Mouse (Mus musculus) liver, embryonic 14.5 days (tissue): ENCODE measurements around the gene Parp16. TPM values are rescaled to one million over a fixed set of nuclear protein-coding genes. Genes with fewer than 3 reads are reported as not detected.
"Not testable (repeated sequence)": the region's sequence is repeated elsewhere in the genome, so short reads cannot be mapped to it uniquely, and the experiment has no call there.

ENCODE experiments used
- ATAC-seq: fragments of 200-750 bp; cut with Nextera tagmentation; 2 replicates; pipeline ENCODE4 v1.8.0; 2017; ENCODE audit warnings: moderate number of reproducible peaks, mild to moderate bottlenecking, moderate library complexity; ENCODE audit not compliant: insufficient read depth
- DNase-seq, 3 experiments: peaks; one replicate each; pipeline ENCODE4 v3.0.0-alpha.2; 2012 to 2013; ENCODE audit warnings: low read depth in 3 of 3, low spot score in 3 of 3
- H3K27ac ChIP-seq: fragments of 300-500 bp; sonication (generic); 2 replicates; pipeline ENCODE4 v1.5.1; 2014; ENCODE audit warnings: moderate library complexity, mild to moderate bottlenecking, control low read depth, inconsistent platforms
- H3K27me3 ChIP-seq: fragments of 300-500 bp; sonication (generic); 2 replicates; pipeline ENCODE4 v1.6.1; 2014; ENCODE audit warnings: mild to moderate bottlenecking, low read length, moderate library complexity; ENCODE audit not compliant: control insufficient read depth, insufficient read depth
- H3K36me3 ChIP-seq: fragments of 300-500 bp; sonication (generic); replicated peaks from 2 replicates; pipeline ENCODE4 v1.6.1; 2014; ENCODE audit warnings: low read depth; ENCODE audit not compliant: control insufficient read depth, insufficient read depth
- H3K4me1 ChIP-seq, 2 experiments: fragments of 200-500 bp in 1 of 2; fragments of 300-500 bp in 1 of 2; sonication (generic) in 1 of 2; replicated peaks; 2 replicates each; pipeline ENCODE4 v1.6.1; 2012 to 2014; ENCODE audit warnings: antibody characterized with exemption in 1 of 2, inconsistent platforms in 1 of 2, low read length in 1 of 2; ENCODE audit not compliant: control insufficient read depth in 2 of 2, insufficient read depth in 2 of 2
- H3K4me2 ChIP-seq: fragments of 300-500 bp; sonication (generic); 2 replicates; pipeline ENCODE4 v1.6.1; 2014; ENCODE audit warnings: low read depth, mild to moderate bottlenecking, control low read depth, moderate library complexity
- H3K4me3 ChIP-seq, 2 experiments: fragments of 200-500 bp in 1 of 2; fragments of 300-500 bp in 1 of 2; sonication (generic) in 1 of 2; 2 replicates each; pipeline ENCODE4 v1.5.1; 2012 to 2014; ENCODE audit warnings: low read depth in 2 of 2, low read length in 2 of 2, mild to moderate bottlenecking in 2 of 2, control low read depth in 1 of 2, inconsistent platforms in 1 of 2, moderate library complexity in 1 of 2; ENCODE audit not compliant: insufficient read depth in 1 of 2
- H3K9ac ChIP-seq: fragments of 300-500 bp; sonication (generic); replicated peaks from 2 replicates; pipeline ENCODE4 v1.6.1; 2014; ENCODE audit warnings: mild to moderate bottlenecking, control low read depth, moderate library complexity
- H3K9me3 ChIP-seq: fragments of 300-500 bp; sonication (generic); 2 replicates; pipeline ENCODE4 v1.6.1; 2016; ENCODE audit warnings: low read length, mixed read lengths; ENCODE audit not compliant: control insufficient read depth
- CTCF ChIP-seq: IDR thresholded peaks from 2 replicates; pipeline ENCODE4 v1.5.1; 2016; ENCODE audit warnings: antibody characterized with exemption, low read depth, control low read depth
- EP300 ChIP-seq: IDR thresholded peaks from 2 replicates; pipeline ENCODE4 v1.6.1; 2016; ENCODE audit warnings: antibody characterized with exemption, low read depth
- WGBS: fragments of 180-500 bp; shearing (Covaris S2); extraction: QIAGEN DNeasy Blood & Tissue Kit; methylation state at CpG from one replicate; pipeline ENCODE4 v1.1.7; 2014; ENCODE audit not compliant: insufficient replicate concordance; 5-methylcytosine and 5-hydroxymethylcytosine counted together
- polyA plus RNA-seq, 2 experiments: library from polyadenylated mRNA; depleted of rRNA in 1 of 2; stranded (reverse) in 1 of 2; unstranded in 1 of 2; fragments of >200 nt; fragmentation: Nextera tagmentation in 1 of 2; extraction: Ambion mirVana in 1 of 2; gene quantifications; 2 replicates each; pipeline versions ENCODE4 v1.2.1 to v1.2.3; 2012 to 2014

The Parp16 gene
- polyA plus RNA-seq, 2 experiments = 5.7 to 7.2 TPM

GRCm38 (mm10) chr9:65283301-65283700 lies 88.1 kb downstream of the Parp16 start:
- H3K4me1 ChIP-seq = no peaks in the 10 kb centered on the region
- no peak overlapping the region for H3K4me2 ChIP-seq
- peak; percentile 52 for TF ChIP-seq CTCF
- no peak for TF ChIP-seq EP300
- H3K36me3 ChIP-seq = no peaks in the 10 kb centered on the region
- WGBS = 3% methylated on average over 3 of the region's 3 CpGs
- peak; percentile 22 to 39 (median 24) for DNase-seq
- H3K9me3 ChIP-seq = no peaks in the 10 kb centered on the region
- H3K27ac ChIP-seq = no peak overlapping the region
- no peak overlapping the region for H3K4me3 ChIP-seq
- no peaks in the 10 kb centered on the region for H3K27me3 ChIP-seq
- no peak overlapping the region for H3K9ac ChIP-seq
- ATAC-seq = no peak

DNA sequence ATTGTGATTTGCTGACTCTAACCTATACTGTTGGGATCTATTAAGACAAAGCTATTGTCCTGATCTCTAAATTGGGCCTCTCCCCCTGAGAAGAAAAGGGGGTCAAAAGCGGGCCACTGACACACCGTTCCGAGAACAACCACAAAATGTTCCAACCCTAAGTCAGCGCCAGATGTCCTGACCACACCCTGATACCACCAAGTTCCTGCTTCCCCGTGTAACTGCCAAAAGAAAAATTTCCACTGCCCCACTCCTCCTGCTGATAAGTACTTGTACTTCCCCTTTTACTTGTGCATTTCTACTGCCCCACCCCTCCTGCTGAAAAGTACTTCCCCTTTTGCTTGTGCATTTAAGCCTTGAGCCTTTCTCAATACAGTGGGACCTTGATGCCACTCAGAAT lies 93.1 kb downstream of the Parp16 start:
- WGBS = 44% methylated on average over 5 of the region's 5 CpGs
- not testable (repeated sequence) for H3K27ac ChIP-seq, H3K9me3 ChIP-seq, H3K4me3 ChIP-seq, H3K4me2 ChIP-seq, H3K27me3 ChIP-seq, H3K9ac ChIP-seq, H3K36me3 ChIP-seq, ATAC-seq, DNase-seq
- peaks cover 11% of the 10 kb centered on the region in 2 experiments for H3K4me1 ChIP-seq

Other genes with a start within 250 kb of the Parp16 start
- 0.02 and 0.03 TPM in 2 replicates for gene Slc24a1, start 243.7 kb upstream of the Parp16 start, polyA plus RNA-seq (2012; rRNA removed)
- gene Slc24a1, start 243.7 kb upstream of the Parp16 start, polyA plus RNA-seq (2014; fragmentation: Nextera tagmentation; extraction: Ambion mirVana) = 0.03 TPM in 1 of 2 replicates, not detected in the other
- 13.7 and 14.8 TPM in 2 replicates for gene Ints14, start 234.4 kb upstream of the Parp16 start, polyA plus RNA-seq (2012; rRNA removed)
- 23.3 and 28.1 TPM in 2 replicates for gene Ints14, start 234.4 kb upstream of the Parp16 start, polyA plus RNA-seq (2014; fragmentation: Nextera tagmentation; extraction: Ambion mirVana)
- gene Hacd3, start 173.7 kb upstream of the Parp16 start, polyA plus RNA-seq (2012; rRNA removed) = 17.9 and 22.9 TPM in 2 replicates
- 19.6 and 22.9 TPM in 2 replicates for gene Hacd3, start 173.7 kb upstream of the Parp16 start, polyA plus RNA-seq (2014; fragmentation: Nextera tagmentation; extraction: Ambion mirVana)
- 16.8 and 18.5 TPM in 2 replicates for gene Dpp8, start 162.9 kb upstream of the Parp16 start, polyA plus RNA-seq (2012; rRNA removed)
- gene Dpp8, start 162.9 kb upstream of the Parp16 start, polyA plus RNA-seq (2014; fragmentation: Nextera tagmentation; extraction: Ambion mirVana) = 11.7 and 13.6 TPM in 2 replicates
- 4.6 and 4.9 TPM in 2 replicates for gene Igdcc4, start 93.9 kb upstream of the Parp16 start, polyA plus RNA-seq (2012; rRNA removed)
- 4.5 and 5.4 TPM in 2 replicates for gene Igdcc4, start 93.9 kb upstream of the Parp16 start, polyA plus RNA-seq (2014; fragmentation: Nextera tagmentation; extraction: Ambion mirVana)
- 0.06 and 0.10 TPM in 2 replicates for gene Igdcc3, start 54.2 kb upstream of the Parp16 start, polyA plus RNA-seq (2012; rRNA removed)
- gene Igdcc3, start 54.2 kb upstream of the Parp16 start, polyA plus RNA-seq (2014; fragmentation: Nextera tagmentation; extraction: Ambion mirVana) = 0.06 and 0.13 TPM in 2 replicates
- gene Cilp, start 69.8 kb downstream of the Parp16 start, polyA plus RNA-seq (2012; rRNA removed) = 0.01 TPM in 1 of 2 replicates, not detected in the other
- gene Cilp, start 69.8 kb downstream of the Parp16 start, polyA plus RNA-seq (2014; fragmentation: Nextera tagmentation; extraction: Ambion mirVana) = not detected in 2 replicates
- 5.6 and 10.3 TPM in 2 replicates for gene Clpx, start 98.9 kb downstream of the Parp16 start, polyA plus RNA-seq (2012; rRNA removed)
- gene Clpx, start 98.9 kb downstream of the Parp16 start, polyA plus RNA-seq (2014; fragmentation: Nextera tagmentation; extraction: Ambion mirVana) = 29.5 and 32.5 TPM in 2 replicates
- 3.2 and 4.8 TPM in 2 replicates for gene Pdcd7, start 150.8 kb downstream of the Parp16 start, polyA plus RNA-seq (2012; rRNA removed)
- gene Pdcd7, start 150.8 kb downstream of the Parp16 start, polyA plus RNA-seq (2014; fragmentation: Nextera tagmentation; extraction: Ambion mirVana) = 4.9 and 5.7 TPM in 2 replicates
- 0.13 and 0.14 TPM in 2 replicates for gene Ubap1l, start 165.7 kb downstream of the Parp16 start, polyA plus RNA-seq (2012; rRNA removed)
- 0.10 TPM in 1 of 2 replicates, not detected in the other for gene Ubap1l, start 165.7 kb downstream of the Parp16 start, polyA plus RNA-seq (2014; fragmentation: Nextera tagmentation; extraction: Ambion mirVana)
- 0.04 and 0.05 TPM in 2 replicates for gene Kbtbd13, start 196.3 kb downstream of the Parp16 start, polyA plus RNA-seq (2012; rRNA removed)
- 0.08 and 0.10 TPM in 2 replicates for gene Kbtbd13, start 196.3 kb downstream of the Parp16 start, polyA plus RNA-seq (2014; fragmentation: Nextera tagmentation; extraction: Ambion mirVana)
- 0.11 and 0.12 TPM in 2 replicates for gene Rasl12, start 203.2 kb downstream of the Parp16 start, polyA plus RNA-seq (2012; rRNA removed)
- 0.04 TPM in 1 of 2 replicates, not detected in the other for gene Rasl12, start 203.2 kb downstream of the Parp16 start, polyA plus RNA-seq (2014; fragmentation: Nextera tagmentation; extraction: Ambion mirVana)
- gene Slc51b, start 227.6 kb downstream of the Parp16 start, polyA plus RNA-seq (2012; rRNA removed) = 0.04 TPM in 1 of 2 replicates, not detected in the other
- not detected in 2 replicates for gene Slc51b, start 227.6 kb downstream of the Parp16 start, polyA plus RNA-seq (2014; fragmentation: Nextera tagmentation; extraction: Ambion mirVana)
- 5.0 and 5.9 TPM in 2 replicates for gene Mtfmt, start 240.4 kb downstream of the Parp16 start, polyA plus RNA-seq (2012; rRNA removed)
- 6.2 and 7.4 TPM in 2 replicates for gene Mtfmt, start 240.4 kb downstream of the Parp16 start, polyA plus RNA-seq (2014; fragmentation: Nextera tagmentation; extraction: Ambion mirVana)